Mouse (Mus musculus): ENCODE data around the gene Cstad.

Gene Cstad

GRCm38 (mm10) chr2:30607941-30608340, 13.1 kb downstream of the Cstad start:
- TF ChIP-seq GATA4 (IDR thresholded peaks at IDR 0.05; ENCODE audit: insufficient replicate concordance, low read length), result no peak

- no peak for TF ChIP-seq GATA4 (IDR thresholded peaks at IDR 0.05; ENCODE audit: insufficient replicate concordance, low read length)
Observed at GRCm38 (mm10) chr2:30608690-30609201, 13.9 kb downstream of the Cstad start.

DNA sequence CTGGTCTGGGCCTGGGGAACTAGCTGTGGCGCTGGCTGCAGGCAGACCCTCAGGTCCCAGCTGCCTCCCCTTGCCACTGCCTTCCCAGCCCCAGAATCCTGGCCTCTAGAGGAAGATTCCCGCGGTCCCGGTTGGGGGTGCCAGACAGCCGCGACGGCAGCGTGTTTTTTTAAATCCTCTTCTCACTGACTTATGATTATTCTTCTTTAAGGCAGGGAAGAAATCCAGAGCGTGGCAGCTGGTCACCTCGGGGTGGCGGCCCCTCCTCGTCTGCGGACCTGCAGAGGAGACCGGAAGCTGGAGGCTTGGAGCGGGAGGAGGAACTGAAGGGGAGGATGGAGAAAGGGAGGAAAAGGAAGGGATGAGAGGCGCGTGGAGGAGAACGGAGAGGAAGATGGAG, 18.7 kb downstream of the Cstad start:
- no peak for TF ChIP-seq GATA4 (IDR thresholded peaks at IDR 0.05; ENCODE audit: insufficient replicate concordance, low read length)

GRCm38 (mm10) chr2:30614151-30614923, 19.5 kb downstream of the Cstad start:
- no peak for TF ChIP-seq GATA4 (IDR thresholded peaks at IDR 0.05; ENCODE audit: insufficient replicate concordance, low read length)

- no peak for TF ChIP-seq GATA4 (IDR thresholded peaks at IDR 0.05; ENCODE audit: insufficient replicate concordance, low read length)
Observed at GRCm38 (mm10) chr2:30615869-30616268, 21.0 kb downstream of the Cstad start.

- no peak for TF ChIP-seq GATA4 (IDR thresholded peaks at IDR 0.05; ENCODE audit: insufficient replicate concordance, low read length)
Observed at GRCm38 (mm10) chr2:30616464-30616863, 21.6 kb downstream of the Cstad start.

GRCm38 (mm10) chr2:30618487-30619248, 23.8 kb downstream of the Cstad start:
- TF ChIP-seq GATA4 (IDR thresholded peaks at IDR 0.05; ENCODE audit: insufficient replicate concordance, low read length), result no peak; the same call in 1 of the 2 replicates

DNA sequence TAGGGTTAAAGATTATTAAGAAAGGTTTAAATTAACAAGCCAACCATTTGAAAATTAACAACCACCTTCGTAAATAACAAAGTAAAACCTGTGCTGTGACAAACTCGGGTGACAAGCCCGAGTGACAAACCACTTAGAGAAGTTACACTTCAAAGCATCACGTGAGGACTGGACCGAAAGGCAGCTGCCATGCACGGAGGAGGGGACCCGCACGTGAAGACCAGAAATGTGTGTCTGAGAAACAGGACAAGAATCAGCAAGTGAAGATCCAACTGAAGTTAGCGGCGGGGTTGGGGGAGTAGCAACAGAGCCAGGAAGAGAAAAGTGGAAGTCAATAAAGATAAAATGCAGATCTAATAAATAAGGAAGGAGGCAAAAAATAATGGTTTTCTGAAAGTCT, 29.0 kb downstream of the Cstad start:
- no peak for TF ChIP-seq GATA4 (IDR thresholded peaks at IDR 0.05; ENCODE audit: insufficient replicate concordance, low read length)

DNA sequence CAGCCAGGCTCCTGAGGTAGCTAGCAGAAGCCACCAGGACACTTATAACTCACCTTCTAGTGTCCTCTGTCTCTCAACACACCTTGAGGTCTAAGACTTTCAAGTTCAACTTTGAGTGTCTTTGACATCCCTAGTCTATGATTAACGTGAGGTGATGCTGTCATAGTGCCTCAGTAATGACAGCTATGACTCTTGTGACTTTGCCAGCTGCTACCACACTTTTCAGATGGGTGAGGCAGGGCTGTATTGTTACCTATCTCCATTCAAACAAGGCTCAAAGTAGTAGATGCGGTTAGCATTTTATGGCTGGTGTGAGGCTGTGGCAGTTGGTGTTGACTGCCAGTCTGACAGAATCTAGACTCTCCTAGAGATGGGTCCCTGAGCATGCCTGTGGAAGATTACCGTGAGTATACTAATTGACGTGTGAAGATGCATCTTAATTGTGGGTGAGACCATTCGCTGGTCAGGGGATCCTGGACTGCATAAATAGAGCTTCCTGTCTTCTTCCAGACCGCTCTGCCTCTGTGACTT, 30.5 kb downstream of the Cstad start:
- no peak for TF ChIP-seq GATA4 (IDR thresholded peaks at IDR 0.05; ENCODE audit: insufficient replicate concordance, low read length)

GRCm38 (mm10) chr2:30626058-30626675, 31.3 kb downstream of the Cstad start:
- no peak for TF ChIP-seq GATA4 (IDR thresholded peaks at IDR 0.05; ENCODE audit: insufficient replicate concordance, low read length)

DNA sequence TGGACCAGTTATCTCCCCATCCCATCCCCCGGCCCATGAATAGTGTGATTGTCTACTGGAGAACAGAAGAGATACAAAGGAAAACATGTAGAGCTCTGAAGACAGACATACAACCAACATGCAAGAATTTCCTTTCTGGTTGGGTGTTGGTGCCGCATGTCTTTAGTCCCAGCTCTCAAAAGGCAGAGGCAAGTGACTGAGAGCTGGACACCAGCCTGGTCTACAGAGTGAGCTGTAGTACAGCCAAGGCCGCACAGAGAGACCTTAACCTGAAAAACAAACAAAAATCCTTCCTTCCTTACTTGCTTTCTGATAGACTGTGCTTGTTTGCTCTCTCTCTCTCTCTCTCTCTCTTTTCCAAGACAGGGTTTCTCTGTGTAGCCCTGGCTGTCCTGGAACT, 32.5 kb downstream of the Cstad start:
- TF ChIP-seq GATA4 (IDR thresholded peaks at IDR 0.05; ENCODE audit: insufficient replicate concordance, low read length), result no peak

GRCm38 (mm10) chr2:30628374-30628773, 33.5 kb downstream of the Cstad start:
- no peak for TF ChIP-seq GATA4 (IDR thresholded peaks at IDR 0.05; ENCODE audit: insufficient replicate concordance, low read length)

- TF ChIP-seq GATA4 (IDR thresholded peaks at IDR 0.05; ENCODE audit: insufficient replicate concordance, low read length), result no peak
Observed at GRCm38 (mm10) chr2:30629038-30629761, 34.4 kb downstream of the Cstad start.

- TF ChIP-seq GATA4 (IDR thresholded peaks at IDR 0.05; ENCODE audit: insufficient replicate concordance, low read length), result no peak
Observed at GRCm38 (mm10) chr2:30629860-30630259, 35.0 kb downstream of the Cstad start.

DNA sequence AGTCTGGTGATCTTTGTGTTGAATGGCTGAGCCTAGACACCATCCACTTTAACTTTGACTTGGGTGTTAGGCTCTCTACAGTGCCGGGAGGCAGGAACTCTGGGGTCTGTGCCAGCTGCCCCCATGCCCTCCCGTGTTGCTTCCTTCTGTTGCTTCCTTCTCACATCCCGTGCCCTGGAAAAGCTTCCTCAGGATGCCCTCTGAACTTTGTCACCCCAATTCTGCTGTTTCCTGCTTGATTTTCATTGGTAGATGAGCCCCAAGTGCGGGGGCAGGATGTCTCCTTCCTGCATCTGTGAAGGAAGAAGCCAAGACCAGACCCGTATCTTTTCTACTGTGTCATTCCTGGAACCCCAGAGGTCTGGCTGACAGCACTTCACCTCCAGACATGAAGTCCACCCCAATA, 41.4 kb downstream of the Cstad start:
- TF ChIP-seq GATA4 (IDR thresholded peaks at IDR 0.05; ENCODE audit: insufficient replicate concordance, low read length), result peak; percentile 78; the same call in 1 of the 2 replicates

Data from liver, adult (tissue).